Mouse (Mus musculus): ENCODE results near the gene Nlrp4b.
"Not testable (repeated sequence)": the region's sequence is repeated elsewhere in the genome, so short reads cannot be mapped to it uniquely, and the experiment has no call there.

The Nlrp4b gene

DNA sequence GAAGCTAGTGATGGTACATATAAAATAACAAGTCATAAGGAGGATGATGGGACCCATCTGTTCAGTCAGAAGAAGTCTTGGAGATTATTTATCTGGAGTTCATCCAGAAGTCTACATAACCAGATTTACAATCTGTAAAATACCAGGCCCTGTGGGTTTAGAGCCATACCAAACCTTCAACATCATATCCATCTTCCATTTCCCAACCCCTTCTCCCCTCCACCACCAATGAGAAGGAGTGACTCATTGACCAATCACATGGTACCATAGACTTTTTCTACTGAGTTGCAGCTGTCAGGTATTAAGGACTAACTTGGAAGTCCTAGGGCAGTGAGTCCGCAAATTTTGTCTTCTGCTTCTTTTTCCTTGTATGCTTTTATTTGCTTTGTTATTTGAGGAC is at the start of gene Nlrp4b:
Nlrp4b (plus strand) TSS at position 301 of the 400 bp plus-strand sequence.
- no peak for DNase-seq (ENCODE audit: low read depth)

DNA sequence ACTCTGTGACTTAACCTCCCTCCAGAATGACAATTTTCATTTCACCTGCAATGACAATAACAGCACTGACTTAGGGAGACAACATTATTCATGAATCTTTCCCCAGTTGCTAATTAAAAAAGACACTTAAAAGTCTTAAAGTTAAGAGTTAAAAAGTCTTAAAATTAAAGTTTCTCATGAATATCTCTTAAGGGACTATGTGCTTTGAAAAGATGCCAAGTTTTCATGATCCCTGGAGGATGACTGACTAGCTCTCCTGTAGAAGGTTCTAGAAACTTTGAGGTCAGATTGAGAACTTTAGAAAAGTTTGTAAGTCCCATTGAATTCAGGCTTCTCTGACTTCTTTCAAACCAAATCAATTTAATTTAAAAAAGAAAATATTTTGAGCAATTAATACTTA is 66.7 kb downstream of the Nlrp4b start, which contains the start of gene Vmn1r71:
Vmn1r71 (minus strand) TSS at position 101 of the 400 bp plus-strand sequence.
- no peak for DNase-seq (ENCODE audit: low read depth)

- DNase-seq (ENCODE audit: low read depth): not testable (repeated sequence)
Observed at GRCm38 (mm10) chr7:10757551-10757950, 70.0 kb downstream of the Nlrp4b start.

Data from 416B (cell line).